ENCODE assay signal across 8 mouse cellular contexts in the genomic region with DNA sequence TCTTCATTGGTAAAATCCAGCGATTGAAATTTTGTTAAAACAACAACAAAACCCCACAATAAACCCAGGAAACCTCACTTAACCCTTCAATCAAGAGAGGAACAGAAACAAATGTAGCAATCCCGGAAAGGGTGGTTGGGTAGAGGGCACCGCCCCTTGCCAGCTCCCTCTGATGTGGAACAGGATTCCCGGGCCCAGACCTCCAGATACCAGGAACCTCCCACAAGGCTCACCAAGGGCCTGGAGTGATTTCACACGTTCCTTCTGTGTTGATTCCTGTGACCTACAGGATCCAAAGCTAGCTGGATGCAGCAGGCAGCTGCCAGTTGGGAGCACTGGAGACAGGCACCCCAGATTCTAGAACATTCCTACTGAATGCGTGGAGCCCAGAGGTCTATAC. TPM values are rescaled to one million over a fixed set of nuclear protein-coding genes. Genes with fewer than 3 reads are reported as not detected.
DNase-seq lines count a peak whose midpoint lies in the region; ATAC-seq and TF ChIP-seq lines count a peak whose summit lies in the region.

No protein-coding gene starts in this region.

- 40% methylated on average over 6 of the region's 6 CpGs for WGBS in heart, embryonic 13.5 days
- 52% methylated on average over 6 of the region's 6 CpGs for WGBS in intestine, embryonic 14.5 days
- WGBS in midbrain, embryonic 16.5 days: 62% methylated on average over 6 of the region's 6 CpGs

- H3K4me3 ChIP-seq in heart, embryonic 13.5 days: peak overlapping the region; percentile 99
- peak overlapping the region; percentile 71 for H3K4me3 ChIP-seq in bone marrow macrophage, adult 2 months (ENCODE audit: insufficient read depth, low read length)
- no peak overlapping the region for H3K4me3 ChIP-seq in intestine, embryonic 14.5 days (ENCODE audit: low read depth, low read length)
- peak overlapping the region; percentile 97; the same call in 1 of the 2 replicates for H3K4me3 ChIP-seq in midbrain, embryonic 16.5 days (ENCODE audit: low read depth, low read length)

- intact Hi-C loops in heart, postnatal 25 days (cut with DNase I): loop anchor here (2.0 to 5.0 kb wide), 2 partner anchors 14 to 103 kb away; no protein-coding TSS in a partner anchor
- intact Hi-C loops in left cerebral cortex, postnatal 4 days (cut with DNase I): loop anchor here (5.0 kb wide), 2 partner anchors 63 to 123 kb away; a partner anchor contains a TSS

- peaks cover 44% of the 10 kb centered on the region for H3K36me3 ChIP-seq in heart, embryonic 13.5 days
- peaks cover 39% of the 10 kb centered on the region for H3K36me3 ChIP-seq in intestine, embryonic 14.5 days (ENCODE audit: control insufficient read depth, insufficient read depth, low read length)
- peaks cover 17% of the 10 kb centered on the region for H3K36me3 ChIP-seq in midbrain, embryonic 16.5 days (ENCODE audit: control insufficient read depth, insufficient read depth, low read length)

- peak overlapping the region; percentile 84 for H3K4me2 ChIP-seq in heart, embryonic 13.5 days
- H3K4me2 ChIP-seq in intestine, embryonic 14.5 days (ENCODE audit: low read length): peak overlapping the region; percentile 66; the same call in 1 of the 2 replicates
- peak overlapping the region; percentile 89 for H3K4me2 ChIP-seq in midbrain, embryonic 16.5 days (ENCODE audit: low read length)

- H3K27ac ChIP-seq in heart, embryonic 13.5 days (replicated peaks): no peak overlapping the region
- peak overlapping the region; percentile 73 for H3K27ac ChIP-seq in bone marrow macrophage, adult 2 months (ENCODE audit: insufficient read depth, low read depth, low read length)
- no peak overlapping the region for H3K27ac ChIP-seq in intestine, embryonic 14.5 days (ENCODE audit: low read depth)
- no peak overlapping the region for H3K27ac ChIP-seq in midbrain, embryonic 16.5 days (ENCODE audit: low read length)

- DNase-seq in heart, postnatal 25 days (ENCODE audit: low spot score): no peak
- no peak for DNase-seq in intestine, embryonic 14.5 days (ENCODE audit: low spot score)
- no peak for DNase-seq in cerebellum, adult 11-12 months
- DNase-seq in left cerebral cortex, postnatal 4 days: no peak
- DNase-seq in layer of hippocampus, postnatal 25 days (ENCODE audit: extremely low spot score in 1 of 2, low spot score in 1 of 2): no peak

- H3K9ac ChIP-seq in heart, embryonic 13.5 days: peak overlapping the region; percentile 96
- H3K9ac ChIP-seq in intestine, embryonic 14.5 days (ENCODE audit: low read length): no peak overlapping the region
- peak overlapping the region; percentile 31; the same call in 1 of the 2 replicates for H3K9ac ChIP-seq in midbrain, embryonic 16.5 days (ENCODE audit: low read depth, low read length)

- H3K27me3 ChIP-seq in heart, embryonic 13.5 days (replicated peaks): no peaks in the 10 kb centered on the region
- no peaks in the 10 kb centered on the region for H3K27me3 ChIP-seq in intestine, embryonic 14.5 days (replicated peaks; ENCODE audit: control insufficient read depth, insufficient read depth, low read length)
- no peaks in the 10 kb centered on the region for H3K27me3 ChIP-seq in midbrain, embryonic 16.5 days (ENCODE audit: control insufficient read depth, insufficient read depth, low read depth, low read length)

- no peak for TF ChIP-seq CTCF in bone marrow macrophage, adult 2 months (IDR thresholded peaks at IDR 0.05; ENCODE audit: low read depth, low read length)

- TF ChIP-seq POLR2A in bone marrow macrophage, adult 2 months (IDR thresholded peaks at IDR 0.05; ENCODE audit: borderline replicate concordance, low read depth, low read length): no peak

- no peaks in the 10 kb centered on the region for H3K9me3 ChIP-seq in heart, embryonic 13.5 days
- H3K9me3 ChIP-seq in intestine, embryonic 14.5 days (ENCODE audit: control insufficient read depth, low read length): no peaks in the 10 kb centered on the region
- H3K9me3 ChIP-seq in midbrain, embryonic 16.5 days (replicated peaks; ENCODE audit: control insufficient read depth, low read length, poor library complexity, severe bottlenecking): no peaks in the 10 kb centered on the region

- no peak for ATAC-seq in heart, embryonic 13.5 days (ENCODE audit: extremely low read depth, insufficient number of reproducible peaks, low FRiP score, low TSS enrichment)
- ATAC-seq in intestine, embryonic 14.5 days (replicated peaks; ENCODE audit: low FRiP score, low TSS enrichment, low read depth): no peak
- no peak for ATAC-seq in midbrain, embryonic 16.5 days

- peaks cover 31% of the 10 kb centered on the region for H3K4me1 ChIP-seq in heart, embryonic 13.5 days
- H3K4me1 ChIP-seq in bone marrow macrophage, adult 2 months (ENCODE audit: control insufficient read depth, insufficient read depth, low read length): peaks cover 28% of the 10 kb centered on the region
- peaks cover 19% of the 10 kb centered on the region for H3K4me1 ChIP-seq in intestine, embryonic 14.5 days (replicated peaks; ENCODE audit: control insufficient read depth, insufficient read depth, low read length)
- peaks cover 36% of the 10 kb centered on the region for H3K4me1 ChIP-seq in midbrain, embryonic 16.5 days (ENCODE audit: control insufficient read depth, insufficient read depth, low read length)

RNA-seq across cellular contexts. Expression of a gene that starts 1.8 kb away (rescaled TPM):
- polyA plus RNA-seq in heart, embryonic 13.5 days (2015; fragmentation: Nextera tagmentation; extraction: Ambion mirVana): 382 and 477 TPM in 2 replicates
- total RNA-seq in heart, postnatal 25 days (2021): 100 to 1,000 TPM; 155 to 163 TPM
- polyA plus RNA-seq in bone marrow macrophage, adult 2 months (2012; ENCODE audit: insufficient read depth, insufficient read length, missing spikeins): 150 and 155 TPM in 2 replicates
- polyA plus RNA-seq in intestine, embryonic 14.5 days (2014; fragmentation: Nextera tagmentation; extraction: Ambion mirVana): 612 and 735 TPM in 2 replicates
- polyA plus RNA-seq in midbrain, embryonic 16.5 days (2015; fragmentation: Nextera tagmentation; extraction: Ambion mirVana): 504 and 541 TPM in 2 replicates
- 100 to 1,000 TPM; 244 to 245 TPM for total RNA-seq in left cerebral cortex, postnatal 4 days (2021)
- total RNA-seq in layer of hippocampus, postnatal 25 days (2021): 100 to 1,000 TPM; 181 to 185 TPM

RNA-seq across cellular contexts. Expression of a gene that starts 1.9 kb away (rescaled TPM):
- 2.5 and 3.0 TPM in 2 replicates for polyA plus RNA-seq in heart, embryonic 13.5 days (2015; fragmentation: Nextera tagmentation; extraction: Ambion mirVana)
- total RNA-seq in heart, postnatal 25 days (2021): 1 to 10 TPM; 2.2 to 2.3 TPM
- polyA plus RNA-seq in bone marrow macrophage, adult 2 months (2012; ENCODE audit: insufficient read depth, insufficient read length, missing spikeins): 4.0 and 5.7 TPM in 2 replicates
- 5.0 and 5.4 TPM in 2 replicates for polyA plus RNA-seq in intestine, embryonic 14.5 days (2014; fragmentation: Nextera tagmentation; extraction: Ambion mirVana)
- 70.4 and 74.3 TPM in 2 replicates for polyA plus RNA-seq in midbrain, embryonic 16.5 days (2015; fragmentation: Nextera tagmentation; extraction: Ambion mirVana)
- total RNA-seq in left cerebral cortex, postnatal 4 days (2021): 10 to 100 TPM; 59.2 to 60.9 TPM
- 10 to 100 TPM; 37.7 to 43.3 TPM for total RNA-seq in layer of hippocampus, postnatal 25 days (2021)

RNA-seq across cellular contexts. Expression of a gene that starts 15.6 kb away (rescaled TPM):
- 4.8 and 5.3 TPM in 2 replicates for polyA plus RNA-seq in heart, embryonic 13.5 days (2015; fragmentation: Nextera tagmentation; extraction: Ambion mirVana)
- 10 to 100 TPM; 59.2 to 63.1 TPM for total RNA-seq in heart, postnatal 25 days (2021)
- 26.2 and 30.9 TPM in 2 replicates for polyA plus RNA-seq in bone marrow macrophage, adult 2 months (2012; ENCODE audit: insufficient read depth, insufficient read length, missing spikeins)
- 6.2 and 6.3 TPM in 2 replicates for polyA plus RNA-seq in intestine, embryonic 14.5 days (2014; fragmentation: Nextera tagmentation; extraction: Ambion mirVana)
- polyA plus RNA-seq in midbrain, embryonic 16.5 days (2015; fragmentation: Nextera tagmentation; extraction: Ambion mirVana): 21.0 and 22.4 TPM in 2 replicates
- total RNA-seq in left cerebral cortex, postnatal 4 days (2021): 100 to 1,000 TPM; 199 to 202 TPM
- 100 to 1,000 TPM; 101 to 108 TPM for total RNA-seq in layer of hippocampus, postnatal 25 days (2021)

RNA-seq across cellular contexts. Expression of a gene that starts 30.0 kb away (rescaled TPM):
- polyA plus RNA-seq in heart, embryonic 13.5 days (2015; fragmentation: Nextera tagmentation; extraction: Ambion mirVana): 23.9 and 24.8 TPM in 2 replicates
- total RNA-seq in heart, postnatal 25 days (2021): 10 to 100 TPM; 23.0 to 27.4 TPM
- polyA plus RNA-seq in bone marrow macrophage, adult 2 months (2012; ENCODE audit: insufficient read depth, insufficient read length, missing spikeins): 10.3 and 11.7 TPM in 2 replicates
- 24.2 and 27.5 TPM in 2 replicates for polyA plus RNA-seq in intestine, embryonic 14.5 days (2014; fragmentation: Nextera tagmentation; extraction: Ambion mirVana)
- polyA plus RNA-seq in midbrain, embryonic 16.5 days (2015; fragmentation: Nextera tagmentation; extraction: Ambion mirVana): 34.9 and 35.7 TPM in 2 replicates
- 10 to 100 TPM; 19.8 to 20.5 TPM for total RNA-seq in left cerebral cortex, postnatal 4 days (2021)
- 10 to 100 TPM; 17.6 to 17.9 TPM for total RNA-seq in layer of hippocampus, postnatal 25 days (2021)

Comparison
In these comparisons a context has a peak if more than half of its experiments do, and no peak if none do; other contexts are left out.
1. RNA of a gene that starts 1.9 kb away (polyA plus RNA-seq): 70.4 to 74.3 TPM in midbrain, embryonic 16.5 days; 5.0 to 5.4 TPM in intestine, embryonic 14.5 days, 4.0 to 5.7 TPM in bone marrow macrophage, adult 2 months and 2.5 to 3.0 TPM in heart, embryonic 13.5 days; every median in the first group is over 10 times any median in the second.
2. Peak in every context shown above with its lines, with median percentiles within 50 percentile points of each other: H3K4me2 ChIP-seq.